Mouse (Mus musculus) neural tube, embryonic 11.5 days (tissue): ENCODE data around the gene Lman2. TPM values are rescaled to one million over a fixed set of nuclear protein-coding genes. Genes with fewer than 3 reads are reported as not detected.

Experiments used
- ATAC-seq: fragments of 200-750 bp; cut with Nextera tagmentation; 2 replicates; pipeline ENCODE4 v1.8.0; 2017; ENCODE audit warnings: moderate number of reproducible peaks, mild to moderate bottlenecking, moderate TSS enrichment, moderate library complexity; ENCODE audit not compliant: insufficient read depth, low FRiP score, low TSS enrichment
- DNase-seq: peaks from one replicate; pipeline ENCODE4 v3.0.0-alpha.2; 2015; ENCODE audit warnings: low spot score
- H3K27ac ChIP-seq: fragments of 300-500 bp; sonication (generic); 2 replicates; pipeline ENCODE4 v1.5.1; 2014; ENCODE audit warnings: low read depth, mild to moderate bottlenecking, low read length
- H3K27me3 ChIP-seq: fragments of 300-500 bp; sonication (generic); 2 replicates; pipeline ENCODE4 v1.6.1; 2014; ENCODE audit warnings: mild to moderate bottlenecking, low read length, mixed read lengths; ENCODE audit not compliant: control insufficient read depth, insufficient read depth
- H3K36me3 ChIP-seq: fragments of 300-500 bp; sonication (generic); 2 replicates; pipeline ENCODE4 v1.6.1; 2014; ENCODE audit warnings: mild to moderate bottlenecking, low read length, moderate library complexity, mixed read lengths; ENCODE audit not compliant: control insufficient read depth, insufficient read depth
- H3K4me1 ChIP-seq: fragments of 300-500 bp; sonication (generic); 2 replicates; pipeline ENCODE4 v1.6.1; 2014; ENCODE audit warnings: low read length, mixed read lengths; ENCODE audit not compliant: control insufficient read depth, insufficient read depth
- H3K4me2 ChIP-seq: fragments of 300-500 bp; sonication (generic); 2 replicates; pipeline ENCODE4 v1.6.1; 2014; ENCODE audit warnings: low read depth, mild to moderate bottlenecking, moderate library complexity
- H3K4me3 ChIP-seq: fragments of 300-500 bp; sonication (generic); 2 replicates; pipeline ENCODE4 v1.5.1; 2014; ENCODE audit warnings: low read depth, low read length
- H3K9ac ChIP-seq: fragments of 300-500 bp; sonication (generic); 2 replicates; pipeline ENCODE4 v1.6.1; 2014; ENCODE audit warnings: mild to moderate bottlenecking, low read length
- H3K9me3 ChIP-seq: fragments of 300-500 bp; sonication (generic); 2 replicates; pipeline ENCODE4 v1.6.1; 2016; ENCODE audit warnings: low read length; ENCODE audit not compliant: control insufficient read depth
- WGBS: fragments of 180-500 bp; shearing (Covaris S2); extraction: QIAGEN DNeasy Blood & Tissue Kit; methylation state at CpG from one replicate; pipeline ENCODE4 v1.1.7; 2014; 5-methylcytosine and 5-hydroxymethylcytosine counted together
- polyA plus RNA-seq: library from polyadenylated mRNA; unstranded; fragments of >200 nt; fragmentation: Nextera tagmentation; extraction: Ambion mirVana; gene quantifications from 2 replicates; pipeline ENCODE4 v1.2.1, GENCODE M21; 2014

Gene Lman2
- polyA plus RNA-seq, 1 experiment from 2014 or later, result 94.8 TPM

- DNase-seq, result no peak
Measured at GRCm38 (mm10) chr13:55330567-55331400, 31.8 kb downstream of the Lman2 start.

GRCm38 (mm10) chr13:55329683-55330566 is 32.7 kb downstream of the Lman2 start, which contains the start of gene Mxd3:
Gene Mxd3 (minus strand): TSS chr13:55329823.
- H3K27ac ChIP-seq, result peak within 1 kb of the TSS; percentile 84
- whole genome bisulfite sequencing, result under 1% methylated on average over 58 of the region's 82 CpGs

More at GRCm38 (mm10) chr13:55330567-55331400, 31.8 kb downstream of the Lman2 start:
- peak overlapping the region; percentile 62 for H3K4me3 ChIP-seq
- H3K27ac ChIP-seq, result peak overlapping the region; percentile 84
- peak overlapping the region; percentile 63 for H3K9ac ChIP-seq
- 49% methylated on average over 14 of the region's 14 CpGs for WGBS
- no peaks in the 10 kb centered on the region for H3K27me3 ChIP-seq
- H3K4me1 ChIP-seq, result peaks cover 12% of the 10 kb centered on the region
- no peaks in the 10 kb centered on the region for H3K9me3 ChIP-seq
- peaks cover 3% of the 10 kb centered on the region for H3K36me3 ChIP-seq
- peak overlapping the region; percentile 81 for H3K4me2 ChIP-seq
- no peak; the same call in 1 of the 2 replicates for ATAC-seq

GRCm38 (mm10) chr13:55329109-55329682 is 33.4 kb downstream of the Lman2 start:
- peak overlapping the region; percentile 84; the same call in 1 of the 2 replicates for H3K27ac ChIP-seq
- H3K4me1 ChIP-seq, result peaks cover 12% of the 10 kb centered on the region
- DNase-seq, result peak; percentile 76
- peak overlapping the region; percentile 62 for H3K4me3 ChIP-seq
- H3K9me3 ChIP-seq, result no peaks in the 10 kb centered on the region
- WGBS, result 2% methylated on average over 29 of the region's 29 CpGs
- H3K27me3 ChIP-seq, result no peaks in the 10 kb centered on the region
- peak overlapping the region; percentile 63 for H3K9ac ChIP-seq
- H3K36me3 ChIP-seq, result peaks cover 11% of the 10 kb centered on the region
- H3K4me2 ChIP-seq, result peak overlapping the region; percentile 81
- peak; percentile 36; the same call in 1 of the 2 replicates for ATAC-seq

More at GRCm38 (mm10) chr13:55329683-55330566, 32.7 kb downstream of the Lman2 start, which contains the start of gene Mxd3:
- Histone ChIP-seq H3K36me3 (peaks cover 9% of the 10 kb centered on the region), H3K4me3 (peak within 1 kb of the TSS; percentile 62), H3K4me2 (peak within 1 kb of the TSS; percentile 81), H3K4me1 (peaks cover 12% of the 10 kb centered on the region), H3K9ac (peak within 1 kb of the TSS; percentile 63), H3K27me3 (no peaks in the 10 kb centered on the region), H3K9me3 (no peaks in the 10 kb centered on the region)
- DNase-seq, result peak; percentile 93
- peak; percentile 84 for ATAC-seq

- no peak for DNase-seq
- WGBS, result 87% methylated on average over 4 of the region's 4 CpGs
- peak overlapping the region; percentile 63 for H3K9ac ChIP-seq
- no peak overlapping the region for H3K27ac ChIP-seq
- H3K4me2 ChIP-seq, result peak overlapping the region; percentile 81
- H3K36me3 ChIP-seq, result peaks cover 15% of the 10 kb centered on the region
- peak overlapping the region; percentile 62 for H3K4me3 ChIP-seq
- H3K27me3 ChIP-seq, result no peaks in the 10 kb centered on the region
- H3K9me3 ChIP-seq, result no peaks in the 10 kb centered on the region
- no peak for ATAC-seq
- H3K4me1 ChIP-seq, result peaks cover 12% of the 10 kb centered on the region
Measured at GRCm38 (mm10) chr13:55328641-55329040, 33.9 kb downstream of the Lman2 start.

GRCm38 (mm10) chr13:55328171-55328570 is 34.4 kb downstream of the Lman2 start:
- DNase-seq (no peak), ATAC-seq (no peak)
- peaks cover 16% of the 10 kb centered on the region for H3K4me1 ChIP-seq
- H3K9me3 ChIP-seq, result no peaks in the 10 kb centered on the region
- no peak overlapping the region for H3K27ac ChIP-seq
- peak overlapping the region; percentile 63 for H3K9ac ChIP-seq
- peaks cover 16% of the 10 kb centered on the region for H3K36me3 ChIP-seq
- peak overlapping the region; percentile 81 for H3K4me2 ChIP-seq
- peak overlapping the region; percentile 62 for H3K4me3 ChIP-seq
- 88% methylated on average over 6 of the region's 6 CpGs for WGBS
- H3K27me3 ChIP-seq, result no peaks in the 10 kb centered on the region

GRCm38 (mm10) chr13:55327633-55328032 is 35.0 kb downstream of the Lman2 start:
- 51% methylated on average over 8 of the region's 8 CpGs for WGBS
- H3K9ac ChIP-seq, result no peak overlapping the region; the same call in 1 of the 2 replicates
- H3K27me3 ChIP-seq, result no peaks in the 10 kb centered on the region
- H3K4me3 ChIP-seq, result 0 out of 2 replicates have a peak overlapping the region, but pooled peaks have one; percentile 62
- H3K9me3 ChIP-seq, result no peaks in the 10 kb centered on the region
- peaks cover 16% of the 10 kb centered on the region for H3K36me3 ChIP-seq
- DNase-seq (peak; percentile 76), ATAC-seq (no peak)
- peaks cover 21% of the 10 kb centered on the region for H3K4me1 ChIP-seq
- H3K27ac ChIP-seq, result no peak overlapping the region
- H3K4me2 ChIP-seq, result no peak overlapping the region

GRCm38 (mm10) chr13:55327169-55327568 is 35.4 kb downstream of the Lman2 start:
- DNase-seq (no peak), ATAC-seq (no peak)
- H3K4me2 ChIP-seq, result 0 out of 2 replicates have a peak overlapping the region, but pooled peaks have one; percentile 4
- H3K27ac ChIP-seq, result no peak overlapping the region
- H3K4me1 ChIP-seq, result peaks cover 22% of the 10 kb centered on the region
- no peak overlapping the region for H3K4me3 ChIP-seq
- H3K9me3 ChIP-seq, result no peaks in the 10 kb centered on the region
- H3K9ac ChIP-seq, result no peak overlapping the region
- 59% methylated on average over 4 of the region's 4 CpGs for WGBS
- no peaks in the 10 kb centered on the region for H3K27me3 ChIP-seq
- H3K36me3 ChIP-seq, result peaks cover 16% of the 10 kb centered on the region

- WGBS, result 80% methylated on average over 8 of the region's 11 CpGs
- no peak for ATAC-seq
- Histone ChIP-seq H3K36me3 (peaks cover 16% of the 10 kb centered on the region), H3K27ac (no peak overlapping the region), H3K4me2 (no peak overlapping the region), H3K27me3 (no peaks in the 10 kb centered on the region), H3K4me3 (no peak overlapping the region), H3K4me1 (peaks cover 28% of the 10 kb centered on the region), H3K9ac (no peak overlapping the region), H3K9me3 (no peaks in the 10 kb centered on the region)
- no peak for DNase-seq
Measured at GRCm38 (mm10) chr13:55325596-55325995, 37.0 kb downstream of the Lman2 start.
